Mouse (Mus musculus) gastrocnemius, adult 8-10 months (tissue): ENCODE data around the gene Foxa3. TPM values are rescaled to one million over a fixed set of nuclear protein-coding genes. Genes with fewer than 3 reads are reported as not detected.

Experiments used
- DNase-seq, 2 experiments: peaks; one replicate each; pipeline ENCODE4 v3.0.0; 2022; ENCODE audit warnings: low spot score in 2 of 2
- total RNA-seq, 4 experiments: library from RNA; stranded (reverse); gene quantifications; 2 replicates each; pipeline ENCODE4 v1.2.4; 2022

Gene Foxa3
- total RNA-seq, 4 experiments from 2014 or later = not detected

DNA sequence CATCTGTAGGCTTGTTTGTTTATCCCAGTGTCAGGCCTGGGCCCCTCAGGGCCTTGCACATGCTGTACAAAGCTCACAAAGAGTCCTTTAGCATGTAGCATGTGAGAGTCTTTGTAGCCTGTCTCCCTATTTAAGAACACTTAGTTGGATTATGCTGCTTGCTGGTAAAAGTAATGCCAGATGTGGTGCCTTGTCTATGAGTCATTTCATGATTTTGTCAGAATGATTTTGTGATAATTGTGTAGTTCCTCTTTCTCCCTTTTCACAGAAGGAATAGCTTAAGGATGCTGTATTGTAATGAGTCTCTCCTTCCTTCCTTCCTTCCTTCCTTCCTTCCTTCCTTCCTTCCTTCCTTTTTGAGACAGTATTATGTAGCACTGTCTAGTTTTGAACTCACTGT, 4.7 kb upstream of the Foxa3 start:
- no peak for DNase-seq

DNA sequence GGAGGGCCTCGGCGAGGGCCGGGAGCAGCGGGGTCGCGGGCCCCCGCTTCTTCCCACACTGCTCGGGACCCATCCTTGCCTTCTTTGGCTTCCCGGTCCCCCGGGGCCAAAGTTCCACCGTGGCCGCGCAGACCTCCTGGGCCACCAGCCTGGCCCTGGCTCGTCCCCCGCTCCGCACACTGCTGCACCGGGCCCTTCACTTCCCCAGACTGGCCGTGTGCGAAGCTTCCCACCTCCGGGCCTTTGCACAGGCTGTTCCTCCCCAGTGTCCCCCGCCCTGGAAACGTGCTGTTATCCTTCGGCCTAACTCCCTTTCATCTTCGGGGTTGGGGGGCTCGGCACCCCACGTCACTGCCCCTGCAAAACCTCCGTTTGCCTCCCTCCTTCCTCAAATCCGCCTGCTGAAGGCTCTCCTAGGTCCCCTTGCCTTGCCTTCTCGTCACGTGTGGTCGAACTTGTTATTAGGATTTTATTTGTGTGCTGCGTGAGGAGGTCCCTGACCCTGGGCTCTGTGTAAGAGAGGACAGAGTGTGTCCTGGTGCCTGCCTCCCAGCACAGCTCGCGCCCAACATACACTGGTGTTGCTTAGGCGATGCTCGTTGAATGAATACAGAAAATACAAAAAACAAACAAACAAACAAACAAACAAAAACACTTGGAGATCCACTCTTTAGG, 1.4 kb upstream of the Foxa3 start:
- no peak for DNase-seq

DNA sequence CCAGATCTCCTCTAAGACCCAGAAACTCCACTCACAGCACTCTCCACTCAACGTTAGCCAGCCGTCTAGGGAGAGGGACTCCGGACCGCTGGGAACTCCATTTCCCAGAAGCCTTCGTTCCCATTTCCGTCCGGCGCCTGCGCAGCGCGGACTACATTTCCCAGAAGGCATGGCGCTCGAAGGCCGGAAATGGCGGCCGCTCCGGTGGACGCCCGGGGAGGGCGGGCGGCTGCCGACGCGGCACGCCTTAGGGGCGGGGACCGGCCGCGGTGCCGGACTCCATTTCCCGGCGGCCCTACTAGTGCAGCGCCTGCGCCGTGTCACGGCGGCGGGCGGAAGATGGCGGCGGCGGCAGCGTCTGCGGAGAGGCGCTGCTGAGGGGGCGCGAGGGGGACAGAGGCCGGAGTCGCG, 763 bp upstream of the Foxa3 start, which contains the start of gene Sympk:
Sympk (plus strand) TSS at position 282 of the 411 bp plus-strand sequence.
- DNase-seq = peak; percentile 86 to 94

DNA sequence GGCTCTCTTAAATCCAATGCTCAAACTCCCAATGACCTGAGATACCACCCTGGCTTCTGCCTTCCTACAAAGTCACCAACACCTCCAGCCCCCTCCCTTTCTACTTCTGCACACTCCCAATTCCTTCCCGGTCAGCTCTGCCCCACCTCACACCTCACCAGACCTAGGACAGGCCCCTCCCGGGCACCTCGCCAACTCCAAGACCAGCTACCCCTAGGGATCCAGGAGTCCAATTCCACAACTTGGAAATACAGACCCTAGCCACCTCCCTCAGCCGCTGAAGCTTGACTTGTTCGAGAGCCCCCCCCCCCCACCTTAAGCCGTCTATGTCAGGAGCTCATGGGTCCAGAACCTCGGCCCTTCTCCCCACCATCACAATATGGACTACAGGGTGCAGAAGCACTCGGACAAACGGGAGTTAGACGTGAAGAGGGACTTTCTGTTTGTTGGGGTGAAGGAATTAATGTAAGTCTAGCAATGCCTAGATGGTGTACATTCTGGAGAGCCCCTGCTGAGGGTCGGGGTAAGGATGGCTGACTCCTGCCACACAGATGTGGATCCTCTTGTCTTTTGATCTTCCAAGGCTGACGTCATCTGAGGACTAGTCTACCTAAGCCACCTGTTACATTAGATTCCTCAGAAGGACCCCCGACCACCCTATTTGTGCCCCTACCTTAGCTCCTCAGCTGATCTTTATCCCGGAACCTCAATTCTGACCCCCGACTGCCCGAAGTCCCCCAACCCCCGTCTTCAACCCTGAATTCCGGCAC, 964 bp downstream of the Foxa3 start:
- no peak for DNase-seq

DNA sequence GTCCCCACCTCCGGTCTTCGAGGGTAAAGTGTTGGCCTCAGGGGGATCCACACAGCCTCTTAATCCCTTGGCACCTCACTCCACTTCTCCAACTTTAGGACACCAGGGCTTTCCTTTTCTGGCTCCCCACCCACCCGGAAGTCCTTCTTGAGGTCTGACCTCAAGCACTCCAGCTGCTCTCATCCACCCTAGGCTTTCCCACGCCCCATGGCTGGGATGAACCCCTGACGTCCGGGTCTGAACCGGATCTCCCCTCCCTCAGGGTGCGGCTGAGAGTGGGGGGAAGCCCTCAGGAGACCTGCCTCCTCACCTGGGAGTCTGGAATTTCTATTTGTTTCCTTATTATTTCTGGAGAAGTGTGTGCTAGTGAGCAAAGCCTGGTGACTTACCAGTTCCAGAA, 2.3 kb downstream of the Foxa3 start:
- no peak for DNase-seq

DNA sequence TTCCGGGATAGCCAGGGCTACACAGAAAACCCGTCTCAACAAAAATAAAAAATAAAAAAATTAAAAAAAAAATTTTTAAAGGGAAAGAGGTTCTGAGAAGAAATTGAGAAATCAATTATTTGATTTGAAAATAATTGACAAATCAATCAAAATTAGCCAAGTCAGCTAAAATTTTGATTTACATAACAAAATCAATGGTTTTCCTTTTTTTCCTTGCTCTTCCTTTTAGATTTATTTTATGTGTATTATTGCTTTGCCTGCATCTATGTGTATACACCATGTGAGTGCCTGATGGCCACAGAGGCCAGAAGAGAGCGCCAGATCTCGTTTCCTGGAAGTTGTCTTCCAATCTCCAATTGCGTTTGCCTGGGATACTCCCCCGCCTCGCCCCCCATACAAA, 5.4 kb downstream of the Foxa3 start:
- no peak for DNase-seq

DNA sequence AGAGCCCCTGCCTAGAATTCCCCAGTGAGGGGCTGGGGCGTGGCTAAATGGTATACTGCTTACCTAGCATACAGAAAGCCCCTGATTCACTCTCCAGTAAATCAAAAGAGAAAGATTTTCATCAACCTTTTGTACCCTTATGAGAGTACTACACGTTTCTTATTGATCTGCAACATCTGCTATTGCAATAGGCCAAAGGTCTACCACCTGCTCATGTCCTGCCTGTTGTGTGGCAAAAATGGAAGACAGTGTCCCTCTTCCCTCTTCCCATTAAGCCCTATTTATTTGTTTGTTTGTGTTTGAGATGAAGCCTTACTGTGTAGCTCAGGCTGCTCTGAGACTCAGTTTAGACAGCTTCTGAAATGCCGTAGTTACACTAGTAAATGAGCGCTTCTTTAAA, 7.3 kb downstream of the Foxa3 start:
- no peak for DNase-seq

DNA sequence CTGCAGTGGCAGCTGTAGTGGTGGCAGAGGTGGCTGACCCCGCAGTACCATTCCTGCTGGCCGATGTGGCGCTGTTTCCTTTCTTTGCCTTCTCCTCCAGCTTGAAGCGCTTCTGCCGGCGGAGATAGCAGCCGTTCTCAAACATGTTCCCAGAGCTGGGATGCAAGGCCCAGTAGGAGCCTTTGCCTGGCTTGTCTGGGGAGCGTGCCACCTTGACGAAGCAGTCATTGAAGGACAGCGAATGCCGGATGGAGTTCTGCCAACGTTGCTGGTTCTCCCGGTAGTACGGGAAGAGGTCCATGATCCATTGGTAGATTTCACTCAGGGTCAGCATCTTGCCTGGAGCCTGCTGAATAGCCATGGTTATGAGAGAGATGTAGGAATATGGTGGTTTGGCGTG, 8.9 kb downstream of the Foxa3 start:
- DNase-seq = no peak

DNA sequence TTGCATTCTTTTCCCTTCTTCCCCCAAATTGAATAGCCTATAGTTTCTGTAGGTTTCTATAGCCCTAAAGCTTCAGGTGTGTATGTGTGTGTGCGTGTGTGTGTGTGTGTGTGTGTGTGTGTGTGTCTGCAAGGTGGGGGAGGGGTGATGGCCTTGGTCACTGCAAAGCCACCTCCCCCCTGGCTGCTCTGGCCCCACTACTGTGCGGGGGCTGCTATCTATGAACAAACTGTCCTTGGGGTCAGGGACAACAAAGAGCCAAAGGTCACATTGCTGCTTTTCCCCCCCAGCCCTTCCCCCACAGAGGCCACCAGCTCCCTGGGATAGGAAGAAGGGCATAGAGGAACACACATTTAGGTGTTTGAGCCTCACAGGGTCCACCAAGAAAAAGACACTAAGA, 10.5 kb downstream of the Foxa3 start:
- DNase-seq = no peak

DNA sequence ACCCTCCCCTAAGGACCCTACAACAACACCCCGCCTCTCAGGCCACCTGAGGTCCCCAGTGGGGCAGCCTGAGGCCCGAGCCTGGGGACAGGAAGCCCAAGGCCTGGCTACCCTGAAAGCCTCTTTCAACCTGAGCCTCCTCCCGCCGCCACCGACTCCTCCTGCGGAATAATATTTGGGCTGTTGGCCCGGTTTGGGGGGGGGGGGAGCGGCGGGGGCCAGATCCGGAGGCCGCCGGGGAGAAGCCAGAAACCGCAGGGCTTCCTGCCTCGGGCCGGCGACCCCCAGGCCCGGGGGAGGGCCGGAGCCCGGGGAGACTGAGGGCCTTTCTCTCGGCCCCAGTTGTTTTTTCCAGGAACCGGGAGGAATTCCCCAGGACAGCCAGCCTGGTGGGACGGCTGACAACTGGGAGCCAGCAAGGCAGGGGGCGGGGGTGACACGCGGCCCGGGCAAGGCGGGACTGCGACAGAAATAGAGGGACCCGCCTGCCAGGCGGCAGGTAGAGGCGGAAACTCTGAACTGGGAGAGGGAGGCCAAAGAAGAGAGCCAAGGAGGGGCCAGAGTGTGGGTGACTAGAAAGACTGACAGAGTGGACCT, 11.2 kb downstream of the Foxa3 start:
- peak in 1 of 2 experiments; percentile 41 for DNase-seq

DNA sequence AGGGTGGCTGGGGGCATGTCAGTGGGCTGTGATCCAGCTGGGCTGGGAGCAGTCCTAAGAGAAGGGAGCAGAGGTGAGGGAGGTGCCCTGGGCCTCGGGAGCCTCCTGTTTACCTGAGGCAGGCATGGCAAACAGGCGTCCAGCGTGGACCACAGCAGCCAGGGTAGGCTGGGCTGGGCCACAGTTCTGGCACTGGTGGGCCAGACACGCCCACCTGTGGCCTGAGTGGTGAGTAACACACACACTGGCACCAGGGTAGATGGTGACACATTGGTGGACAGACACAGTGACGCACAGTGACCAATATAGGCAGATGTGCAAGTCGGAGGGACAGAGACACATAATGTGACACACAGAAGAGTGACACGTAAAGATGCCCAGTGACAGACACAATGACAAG, 12.8 kb downstream of the Foxa3 start:
- no peak for DNase-seq

DNA sequence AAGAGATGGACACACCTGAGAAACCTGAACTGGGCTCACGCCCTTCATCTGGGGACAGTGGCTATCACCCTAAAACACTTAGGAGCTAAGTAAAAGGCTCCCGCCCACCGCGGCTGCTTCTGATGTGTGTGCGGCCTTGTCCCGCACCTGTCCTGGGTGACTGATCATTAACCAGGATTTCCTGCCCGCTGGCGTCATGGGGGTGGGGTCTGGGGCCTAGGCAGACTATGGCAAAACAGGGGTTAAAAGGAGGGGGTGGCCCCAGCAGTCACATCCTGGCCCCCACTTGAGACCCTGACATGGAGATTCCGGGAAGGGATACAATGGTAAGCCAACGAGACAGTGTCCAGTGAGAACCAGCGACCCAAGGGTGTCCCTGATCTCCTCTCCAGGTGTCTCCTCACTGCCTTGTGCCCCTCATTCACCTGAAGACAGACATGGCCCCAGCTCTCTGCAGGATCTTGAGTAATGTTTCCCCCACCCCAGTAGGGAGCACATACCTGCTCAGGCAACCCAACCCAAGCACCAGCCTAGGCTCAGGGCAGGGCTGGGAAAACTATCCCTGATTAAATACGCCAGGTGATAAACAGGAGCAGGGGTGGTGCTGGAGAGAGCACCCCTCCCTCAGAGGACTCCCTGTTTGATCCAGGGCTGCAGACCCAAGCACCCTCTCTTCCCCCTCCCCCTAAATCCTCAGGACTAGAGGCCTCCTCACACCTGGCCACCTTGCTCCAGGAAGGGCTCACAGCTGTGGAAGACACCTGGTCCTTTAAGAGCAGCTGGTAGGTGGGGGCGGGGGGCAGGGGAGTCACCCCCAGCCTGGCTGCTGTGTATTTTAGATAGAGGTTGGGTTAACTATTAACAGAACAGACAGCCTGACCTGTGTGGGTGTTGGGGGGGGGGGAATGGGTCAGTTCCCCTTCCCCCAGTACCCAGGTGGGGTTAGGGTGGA, 16.0 kb downstream of the Foxa3 start:
- DNase-seq = no peak

DNA sequence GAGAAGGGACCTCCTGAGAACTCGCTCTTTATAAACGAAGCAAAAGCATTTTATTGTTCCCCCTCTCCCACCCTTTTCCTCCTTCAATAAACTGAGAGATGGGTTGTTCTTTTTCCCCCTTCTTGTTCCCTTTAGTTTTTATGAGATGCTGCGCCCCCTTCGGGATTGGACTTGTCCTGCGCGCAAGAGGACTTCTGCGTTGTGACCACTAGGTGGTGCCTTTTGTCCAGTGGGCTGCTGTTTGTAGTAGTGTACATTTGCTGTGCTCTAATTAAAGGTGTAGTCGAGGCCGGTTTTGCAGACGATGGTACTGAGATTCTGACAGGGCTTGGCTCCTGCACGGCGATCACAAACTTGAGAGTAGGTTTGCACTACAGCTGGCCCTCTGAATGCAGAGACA, 16.9 kb downstream of the Foxa3 start:
- DNase-seq = peak; percentile 76 to 79

DNA sequence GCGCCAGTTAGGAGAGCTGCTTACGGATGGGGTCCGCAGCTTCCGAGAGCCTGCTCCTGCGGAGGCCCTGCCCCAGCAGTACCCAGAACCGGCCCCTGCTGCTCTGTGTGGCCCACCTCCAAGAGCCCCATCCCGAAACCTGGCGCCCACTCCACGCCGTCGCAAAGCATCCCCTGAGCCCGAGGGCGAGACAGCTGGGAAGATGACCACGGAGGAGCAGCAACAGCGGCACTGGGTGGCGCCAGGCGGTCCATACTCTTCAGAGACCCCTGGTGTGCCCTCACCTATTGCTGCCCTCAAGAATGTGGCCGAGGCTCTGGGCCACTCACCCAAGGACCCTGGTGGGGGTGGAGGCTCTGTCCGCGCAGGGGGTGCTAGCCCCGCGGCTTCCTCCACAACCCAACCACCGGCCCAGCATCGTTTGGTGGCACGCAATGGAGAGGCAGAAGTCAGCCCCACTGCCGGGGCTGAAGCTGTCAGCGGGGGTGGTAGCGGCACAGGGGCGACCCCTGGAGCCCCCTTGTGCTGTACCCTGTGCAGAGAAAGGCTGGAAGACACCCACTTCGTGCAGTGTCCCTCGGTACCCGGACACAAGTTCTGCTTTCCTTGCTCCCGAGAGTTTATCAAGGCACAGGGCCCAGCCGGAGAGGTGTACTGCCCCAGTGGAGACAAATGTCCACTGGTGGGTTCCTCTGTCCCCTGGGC, 17.8 kb downstream of the Foxa3 start:
- DNase-seq = no peak

DNA sequence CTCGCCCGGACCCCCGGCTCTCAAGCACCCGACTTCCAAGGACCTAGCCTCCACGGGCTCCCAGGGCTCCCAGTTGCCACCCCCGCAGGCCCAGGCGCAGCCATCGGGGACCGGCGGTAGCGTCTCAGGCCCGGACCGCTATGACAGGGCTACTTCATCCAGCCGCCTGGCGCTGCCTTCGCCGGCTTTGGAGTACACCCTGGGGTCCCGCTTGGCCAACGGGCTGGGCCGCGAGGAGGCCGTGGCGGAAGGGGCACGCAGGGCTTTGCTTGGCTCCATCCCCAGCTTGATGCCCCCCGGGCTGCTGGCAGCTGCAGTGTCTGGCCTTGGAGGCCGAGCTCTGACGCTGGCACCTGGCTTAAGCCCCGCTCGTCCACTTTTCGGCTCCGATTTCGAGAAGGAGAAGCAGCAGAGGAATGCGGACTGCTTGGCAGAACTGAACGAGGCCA, 18.7 kb downstream of the Foxa3 start:
- peak in 1 of 2 experiments; percentile 22 for DNase-seq

DNA sequence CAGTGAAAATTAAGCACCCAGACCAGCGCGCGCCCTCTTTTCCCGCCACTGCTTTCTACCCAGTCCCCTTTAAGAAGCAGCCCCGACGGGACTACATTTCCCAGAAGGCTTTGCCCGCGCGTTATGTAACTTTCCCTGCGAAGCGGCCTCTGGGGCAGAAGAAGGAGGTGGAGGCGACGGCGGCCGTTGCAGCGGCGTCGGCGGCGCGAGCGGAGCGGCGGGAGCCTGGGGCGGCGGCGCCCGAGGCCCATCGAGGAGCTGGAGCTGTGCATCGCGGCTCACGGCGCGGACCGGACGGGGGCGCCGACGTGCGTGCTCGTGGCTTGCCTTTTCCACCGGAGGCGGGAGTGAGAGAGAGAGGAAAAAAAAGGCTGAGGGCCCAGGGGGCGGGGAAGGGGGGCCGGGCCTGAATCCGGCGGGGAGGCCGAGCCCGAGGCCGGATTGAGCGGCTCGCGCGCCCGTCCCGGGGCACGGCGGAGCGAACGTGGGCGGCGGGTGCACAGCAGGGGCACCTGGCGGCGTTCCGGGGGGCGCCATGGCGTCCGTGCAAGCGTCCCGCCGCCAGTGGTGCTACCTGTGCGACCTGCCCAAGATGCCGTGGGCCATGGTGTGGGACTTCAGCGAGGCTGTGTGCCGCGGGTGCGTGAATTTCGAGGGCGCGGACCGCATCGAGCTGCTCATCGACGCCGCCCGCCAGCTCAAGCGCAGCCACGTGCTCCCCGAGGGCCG, 19.3 kb downstream of the Foxa3 start, which contains the start of gene Irf2bp1:
Irf2bp1 (plus strand) TSS at position 143 of the 729 bp plus-strand sequence.
- peak; percentile 88 to 91 for DNase-seq

DNA sequence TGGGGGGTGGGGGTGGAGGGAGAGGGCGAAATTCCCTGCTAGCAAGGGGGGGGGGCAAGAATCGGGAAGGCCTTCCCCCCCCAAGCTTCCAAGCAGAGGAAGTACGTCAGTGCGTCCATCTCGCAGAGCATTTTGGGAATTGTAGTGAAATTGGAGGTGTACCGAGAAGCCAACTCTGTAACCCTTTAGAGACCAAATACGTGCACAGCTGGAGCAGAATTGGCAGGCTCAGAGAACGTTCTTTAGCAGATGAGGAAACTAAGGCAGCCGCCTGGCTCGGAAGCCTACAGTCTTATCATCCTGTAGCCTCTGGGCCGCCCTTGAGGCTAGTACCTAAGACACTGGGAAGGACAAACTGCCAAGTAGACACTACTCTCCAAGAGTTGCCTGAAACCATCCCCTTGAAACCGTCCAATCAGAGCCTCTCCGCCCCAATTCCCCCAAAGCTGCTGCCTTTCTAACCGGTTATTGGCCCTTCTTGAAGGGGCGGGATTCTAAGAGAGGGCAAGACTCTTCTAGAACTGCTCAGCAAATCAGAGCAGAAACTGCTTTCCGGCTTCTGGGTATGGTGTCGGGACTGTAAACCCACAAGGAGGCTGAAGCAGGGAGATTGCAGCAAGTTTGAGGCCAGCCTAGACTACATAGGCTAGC, 20.4 kb downstream of the Foxa3 start:
- DNase-seq = peak; percentile 50 to 54

DNA sequence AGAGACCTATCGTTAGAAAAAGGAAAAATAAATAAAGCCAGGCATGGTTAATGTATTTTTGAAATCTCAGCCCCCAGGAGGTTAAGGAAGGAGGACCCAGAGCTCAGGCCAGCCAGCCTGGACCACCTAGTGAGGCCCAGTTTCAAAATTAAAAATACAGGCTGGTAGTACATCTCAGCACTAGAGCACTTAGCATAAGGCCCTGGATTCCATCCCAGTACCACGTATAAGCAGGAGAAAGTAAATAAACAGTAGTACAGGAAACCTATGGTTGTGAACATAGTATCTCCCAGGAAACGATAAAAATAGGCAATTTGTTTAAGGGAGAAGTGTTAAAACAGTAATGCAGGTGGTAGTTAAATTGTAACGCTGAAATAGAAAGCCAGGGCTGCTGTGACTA, 21.2 kb downstream of the Foxa3 start:
- DNase-seq = no peak

DNA sequence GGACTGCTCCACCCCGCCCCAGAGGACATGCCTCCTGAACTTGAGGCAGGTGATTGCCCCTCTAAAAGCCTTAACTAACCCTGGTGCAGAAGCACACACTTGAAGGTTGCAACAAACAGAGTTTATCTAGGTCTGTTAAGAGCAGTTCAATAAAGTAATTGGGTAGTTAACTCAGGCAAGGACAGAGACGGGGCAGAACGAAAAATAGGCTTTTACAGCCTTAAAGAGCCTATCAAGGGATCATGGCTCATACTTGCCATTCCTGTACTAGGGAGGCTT, 21.6 kb downstream of the Foxa3 start:
- no peak for DNase-seq
